Mouse (Mus musculus) CH12.LX (cell line): ENCODE results near the gene Stard8. TPM values are rescaled to one million over a fixed set of nuclear protein-coding genes. Genes with fewer than 3 reads are reported as not detected.

ENCODE experiments used
- DNase-seq: peaks from one replicate; pipeline ENCODE4 v3.0.0-alpha.2; 2013; ENCODE audit errors: extremely low read depth
- H3K27ac ChIP-seq: 2 replicates; pipeline ENCODE4 v1.5.1; 2012; ENCODE audit warnings: low read depth, mild to moderate bottlenecking, control low read depth, moderate library complexity; ENCODE audit not compliant: insufficient read depth
- H3K27me3 ChIP-seq: replicated peaks from 2 replicates; pipeline ENCODE3; 2012; ENCODE audit warnings: inconsistent platforms
- H3K36me3 ChIP-seq, 2 experiments: replicated peaks in 1 of 2; 2 replicates each; pipeline versions ENCODE3 to v1.6.1; 2012; ENCODE audit warnings: inconsistent platforms in 1 of 2, low read length in 1 of 2, mild to moderate bottlenecking in 1 of 2, mixed read lengths in 1 of 2, moderate library complexity in 1 of 2; ENCODE audit not compliant: control insufficient read depth in 1 of 2, insufficient read depth in 1 of 2
- H3K4me1 ChIP-seq, 2 experiments: 2 replicates each; pipeline ENCODE4 v1.6.1; 2012; ENCODE audit warnings: inconsistent platforms in 1 of 2, moderate library complexity in 1 of 2; ENCODE audit not compliant: insufficient read depth in 2 of 2, control insufficient read depth in 1 of 2
- H3K4me2 ChIP-seq: 2 replicates; pipeline ENCODE4 v1.6.1; 2012; ENCODE audit warnings: low read depth, mild to moderate bottlenecking, control low read depth; ENCODE audit not compliant: poor library complexity, insufficient read depth, severe bottlenecking
- H3K4me3 ChIP-seq, 3 experiments: fragments of 150-350 bp in 1 of 3; sonication (generic) in 1 of 3; replicated peaks in 1 of 3; 2 replicates each; pipeline versions ENCODE3 to v1.5.1; 2011 to 2012; ENCODE audit warnings: low read depth in 2 of 3, low read length in 2 of 3, mild to moderate bottlenecking in 2 of 3, moderate library complexity in 2 of 3, control low read depth in 1 of 3, improper control_type of control experiment in 1 of 3, inconsistent platforms in 1 of 3, mixed read lengths in 1 of 3; ENCODE audit not compliant: poor library complexity in 1 of 3
- H3K79me2 ChIP-seq: replicated peaks from 2 replicates; pipeline ENCODE4 v1.6.1; 2012; ENCODE audit warnings: mild to moderate bottlenecking, moderate library complexity; ENCODE audit not compliant: control insufficient read depth, poor library complexity, insufficient read depth, severe bottlenecking; ENCODE audit errors: extremely low read depth
- H3K9ac ChIP-seq: 2 replicates; pipeline ENCODE4 v1.6.1; 2012; ENCODE audit warnings: low read depth, mild to moderate bottlenecking, control low read depth, moderate library complexity; ENCODE audit not compliant: insufficient read depth
- H3K9me3 ChIP-seq: replicated peaks from 2 replicates; pipeline ENCODE3; 2012; ENCODE audit warnings: low read length, inconsistent platforms, mixed read lengths
- CHD2 ChIP-seq: IDR thresholded peaks from 2 replicates; pipeline ENCODE4 v1.6.1; 2011; ENCODE audit warnings: low read length, improper control_type of control experiment
- CTCF ChIP-seq, 2 experiments: IDR thresholded peaks in 1 of 2; conservative IDR thresholded peaks in 1 of 2; 2 replicates each; pipeline ENCODE4 v1.5.1; 2011 to 2012; ENCODE audit warnings: low read depth in 2 of 2, low read length in 2 of 2, improper control_type of control experiment in 1 of 2, inconsistent platforms in 1 of 2, mild to moderate bottlenecking in 1 of 2, moderate library complexity in 1 of 2
- GABPA ChIP-seq: IDR thresholded peaks from 2 replicates; pipeline ENCODE4 v1.6.1; 2012; ENCODE audit warnings: low read depth, low read length, improper control_type of control experiment, inconsistent platforms; ENCODE audit not compliant: insufficient replicate concordance
- HCFC1 ChIP-seq: IDR thresholded peaks from 2 replicates; pipeline ENCODE4 v1.6.1; 2012; ENCODE audit warnings: low read depth, mild to moderate bottlenecking, inconsistent platforms, low read length, improper control_type of control experiment
- IRF4 ChIP-seq: IDR thresholded peaks from 2 replicates; pipeline ENCODE4 v1.6.1; 2014; ENCODE audit warnings: low read depth, mild to moderate bottlenecking, inconsistent platforms, low read length, improper control_type of control experiment
- JUN ChIP-seq: IDR thresholded peaks from 2 replicates; pipeline ENCODE4 v1.6.1; 2011; ENCODE audit warnings: low read depth, mild to moderate bottlenecking, low read length, improper control_type of control experiment, moderate library complexity; ENCODE audit not compliant: insufficient read depth
- MAFK ChIP-seq: IDR thresholded peaks from 2 replicates; pipeline ENCODE4 v1.6.1; 2011; ENCODE audit warnings: low read length, improper control_type of control experiment; ENCODE audit not compliant: insufficient replicate concordance
- NRF1 ChIP-seq: IDR thresholded peaks from 2 replicates; pipeline ENCODE4 v1.6.1; 2014; ENCODE audit warnings: low read depth, mild to moderate bottlenecking, inconsistent platforms, low read length, improper control_type of control experiment, moderate library complexity
- PAX5 ChIP-seq: IDR thresholded peaks from 2 replicates; pipeline ENCODE4 v1.6.1; 2012; ENCODE audit warnings: low read length, inconsistent platforms, mixed read lengths
- RAD21 ChIP-seq: IDR thresholded peaks from 2 replicates; pipeline ENCODE4 v1.6.1; 2011; ENCODE audit warnings: low read depth, mild to moderate bottlenecking, low read length, improper control_type of control experiment, moderate library complexity
- SMC3 ChIP-seq: IDR thresholded peaks from 2 replicates; pipeline ENCODE4 v1.6.1; 2011; ENCODE audit warnings: low read depth, low read length, improper control_type of control experiment
- TBP ChIP-seq: conservative IDR thresholded peaks from 2 replicates; pipeline ENCODE4 v1.6.1; 2011; ENCODE audit warnings: low read depth, low read length, improper control_type of control experiment
- dilution Hi-C: fragments of 300-500 bp; cut with MboI; formaldehyde crosslinking; loops from 2 replicates; pipeline ENCODE4 v1.14.3; 2020; ENCODE audit warnings: low sequenced_read_pairs; ENCODE audit not compliant: extremely low pct_unique_long_range_greater_than_20kb, extremely low pct_ligation_motif_present
- in situ Hi-C: fragments of 300-500 bp; cut with MboI; formaldehyde crosslinking; loops from 3 replicates; pipeline ENCODE4 v1.14.3; 2019; ENCODE audit warnings: low sequenced_read_pairs, low pct_ligation_motif_present, low pct_unique_long_range_greater_than_20kb, mixed read lengths
- polyA plus RNA-seq: library from polyadenylated mRNA; unstranded; fragments of >175 nt; gene quantifications from 2 replicates; pipeline ENCODE4 v1.2.1, GENCODE M21; 2012; ENCODE audit warnings: low read depth; ENCODE audit not compliant: insufficient read length
- total RNA-seq, 2 experiments: library from RNA; depleted of rRNA; stranded (reverse); fragments of 300-350 nt in 1 of 2; fragments of >200 nt in 1 of 2; gene quantifications; 2 replicates each; pipeline ENCODE4 v1.2.3; 2012 to 2014

Gene Stard8
- total and polyA plus RNA-seq, 3 experiments, result 0.17 to 0.35 (median 0.19) TPM

- no peak for DNase-seq
- in situ Hi-C loops (no loop called here), dilution Hi-C loops (no loop called here)
- Histone ChIP-seq H3K27me3 (no peaks in the 10 kb centered on the region), H3K27ac (no peak overlapping the region), H3K4me2 (no peak overlapping the region), H3K4me1 (no peaks in the 10 kb centered on the region), H3K9ac (no peak overlapping the region), H3K79me2 (no peaks in the 10 kb centered on the region), H3K9me3 (no peaks in the 10 kb centered on the region), H3K4me3 (no peak overlapping the region), H3K36me3 (no peaks in the 10 kb centered on the region)
- no peak for TF ChIP-seq MAFK
- TF ChIP-seq PAX5, result no peak
- TF ChIP-seq CHD2, result no peak
Observed at GRCm38 (mm10) chrX:99054512-99054911, 51.5 kb downstream of the Stard8 start.

GRCm38 (mm10) chrX:99057772-99058440, 54.9 kb downstream of the Stard8 start:
- TF ChIP-seq TBP, result no peak
- TF ChIP-seq SMC3, result no peak
- TF ChIP-seq GABPA, result no peak
- TF ChIP-seq HCFC1, result no peak
- no peak for TF ChIP-seq IRF4
- Histone ChIP-seq H3K4me2 (no peak overlapping the region), H3K4me3 (no peak overlapping the region), H3K27me3 (no peaks in the 10 kb centered on the region), H3K36me3 (no peaks in the 10 kb centered on the region), H3K9ac (no peak overlapping the region), H3K9me3 (no peaks in the 10 kb centered on the region), H3K4me1 (no peaks in the 10 kb centered on the region), H3K27ac (no peak overlapping the region), H3K79me2 (no peaks in the 10 kb centered on the region)
- in situ Hi-C loops (no loop called here), dilution Hi-C loops (no loop called here)
- no peak for DNase-seq

- in situ Hi-C loops, result no loop called here
- H3K4me3 ChIP-seq, result no peak overlapping the region
- TF ChIP-seq NRF1 (no peak), CTCF (conservative IDR thresholded peaks at IDR 0.05 in 1 of 2, IDR thresholded peaks at IDR 0.05 in 1 of 2; ENCODE audit: low read depth in 2 of 2, low read length in 2 of 2) (peak in 1 of 2 experiments; percentile 39; a peak in 2 of 4 replicates), JUN (no peak), SMC3 (peak; percentile 32), GABPA (no peak), CHD2 (no peak), RAD21 (peak; percentile 24)
- no peaks in the 10 kb centered on the region for H3K27me3 ChIP-seq
- no peaks in the 10 kb centered on the region for H3K9me3 ChIP-seq
- H3K79me2 ChIP-seq, result no peaks in the 10 kb centered on the region
- H3K27ac ChIP-seq, result no peak overlapping the region
- no peaks in the 10 kb centered on the region for H3K36me3 ChIP-seq
- no peak for DNase-seq
- no peak overlapping the region for H3K4me2 ChIP-seq
- no peak overlapping the region for H3K9ac ChIP-seq
- dilution Hi-C loops, result no loop called here
- no peaks in the 10 kb centered on the region for H3K4me1 ChIP-seq
Observed at GRCm38 (mm10) chrX:99059119-99059518, 56.1 kb downstream of the Stard8 start.
